Mouse (Mus musculus): ENCODE data around the gene Lipt2. TPM values are rescaled to one million over a fixed set of nuclear protein-coding genes. Genes with fewer than 3 reads are reported as not detected.

The Lipt2 gene
- polyA plus RNA-seq, 1 experiment: 3.6 TPM

DNA sequence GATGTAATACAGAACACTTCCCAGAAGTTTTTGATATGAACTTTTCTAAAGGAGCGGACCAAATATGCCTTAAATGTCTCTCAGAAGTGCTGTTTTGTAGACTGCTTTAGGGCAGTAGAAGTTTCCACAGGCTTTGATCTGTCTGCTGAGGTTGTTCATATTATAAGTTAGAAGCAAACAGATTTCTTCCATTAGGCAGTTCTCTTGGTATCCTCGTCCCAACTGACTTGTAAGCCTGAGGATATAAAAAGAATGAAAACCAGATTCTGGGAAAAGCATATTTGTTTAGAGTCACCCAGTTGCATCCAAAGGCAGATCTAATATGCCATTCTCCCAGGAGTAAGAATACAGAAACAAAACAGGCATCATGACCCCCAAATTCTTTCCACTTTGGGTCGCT, 42.1 kb downstream of the Lipt2 start:
- no peaks in the 10 kb centered on the region for H3K36me3 ChIP-seq (ENCODE audit: control insufficient read depth, insufficient read depth, low read length)
- no peak for DNase-seq
- no peaks in the 10 kb centered on the region for H3K27me3 ChIP-seq (replicated peaks; ENCODE audit: control insufficient read depth, insufficient read depth, low read length)
- TF ChIP-seq POLR2A (IDR thresholded peaks at IDR 0.05; ENCODE audit: low read depth, low read length) (no peak), CTCF (conservative IDR thresholded peaks at IDR 0.05; ENCODE audit: insufficient read depth, insufficient read length, low read depth, low read length) (no peak)
- WGBS: 89% methylated on average over 3 of the region's 3 CpGs
- H3K4me1 ChIP-seq (ENCODE audit: control insufficient read depth, insufficient read depth, low read length): no peaks in the 10 kb centered on the region
- no peak overlapping the region for H3K4me3 ChIP-seq (ENCODE audit: insufficient read depth, low read depth, low read length)
- no peak overlapping the region for H3K27ac ChIP-seq (ENCODE audit: insufficient read depth, low read depth, low read length)

GRCm38 (mm10) chr7:100203616-100204015, 44.5 kb downstream of the Lipt2 start:
- Histone ChIP-seq H3K27ac (ENCODE audit: insufficient read depth, low read depth, low read length) (no peak overlapping the region), H3K36me3 (ENCODE audit: control insufficient read depth, insufficient read depth, low read length) (no peaks in the 10 kb centered on the region), H3K4me1 (ENCODE audit: control insufficient read depth, insufficient read depth, low read length) (no peaks in the 10 kb centered on the region), H3K4me3 (ENCODE audit: insufficient read depth, low read depth, low read length) (no peak overlapping the region), H3K27me3 (replicated peaks; ENCODE audit: control insufficient read depth, insufficient read depth, low read length) (no peaks in the 10 kb centered on the region)
- no peak for DNase-seq
- no peak for TF ChIP-seq POLR2A (IDR thresholded peaks at IDR 0.05; ENCODE audit: low read depth, low read length)
- 56% methylated on average over 3 of the region's 3 CpGs for WGBS

- Histone ChIP-seq H3K36me3 (ENCODE audit: control insufficient read depth, insufficient read depth, low read length) (no peaks in the 10 kb centered on the region), H3K4me1 (ENCODE audit: control insufficient read depth, insufficient read depth, low read length) (no peaks in the 10 kb centered on the region), H3K27me3 (replicated peaks; ENCODE audit: control insufficient read depth, insufficient read depth, low read length) (no peaks in the 10 kb centered on the region), H3K4me3 (ENCODE audit: insufficient read depth, low read depth, low read length) (no peak overlapping the region), H3K27ac (ENCODE audit: insufficient read depth, low read depth, low read length) (no peak overlapping the region)
- no peak for DNase-seq
- 59% methylated on average over 6 of the region's 6 CpGs for WGBS
- TF ChIP-seq POLR2A (IDR thresholded peaks at IDR 0.05; ENCODE audit: low read depth, low read length): no peak
- no peak for TF ChIP-seq CTCF (conservative IDR thresholded peaks at IDR 0.05; ENCODE audit: insufficient read depth, insufficient read length, low read depth, low read length)
Measured at GRCm38 (mm10) chr7:100204871-100205270, 45.8 kb downstream of the Lipt2 start.

DNA sequence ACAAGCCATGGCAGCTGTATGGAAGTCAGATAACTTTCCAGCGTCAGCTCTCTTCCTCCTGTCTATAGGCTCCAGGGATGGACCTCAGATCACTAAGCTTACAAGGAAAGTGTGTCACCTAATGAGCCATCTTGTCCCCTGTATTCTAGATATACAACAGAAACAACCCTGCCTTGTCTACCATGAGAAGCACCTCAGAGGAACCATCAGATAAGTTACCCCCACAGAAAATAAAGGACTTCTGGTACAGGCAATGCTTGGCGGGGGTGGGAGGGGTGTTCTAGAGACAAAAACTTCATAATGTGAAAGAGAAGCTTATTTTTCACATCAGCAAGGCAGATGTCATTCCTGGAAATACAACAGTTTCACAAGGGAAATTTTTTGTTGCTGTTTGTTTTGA, 47.1 kb downstream of the Lipt2 start:
- no peaks in the 10 kb centered on the region for H3K27me3 ChIP-seq (replicated peaks; ENCODE audit: control insufficient read depth, insufficient read depth, low read length)
- WGBS: 94% methylated on average over 2 of the region's 2 CpGs

DNA sequence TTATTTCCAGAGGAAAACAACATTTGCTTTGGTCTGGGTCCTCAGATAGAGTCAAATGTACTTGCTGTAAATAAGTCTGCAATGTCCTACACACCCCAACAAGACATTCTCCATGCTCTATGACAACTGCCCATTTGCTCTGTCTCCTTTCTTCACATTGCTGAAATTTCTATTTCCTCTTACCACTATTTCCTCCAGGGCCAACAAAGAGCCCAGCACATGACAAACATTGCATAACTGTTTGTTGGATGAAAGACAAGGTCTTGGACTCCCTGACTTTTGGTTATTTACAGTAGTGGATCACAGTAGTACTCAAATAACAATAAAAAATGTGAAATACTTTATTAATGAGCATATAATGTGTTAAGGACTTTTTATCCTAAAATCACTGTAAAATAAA, 48.8 kb downstream of the Lipt2 start:
- Histone ChIP-seq H3K36me3 (ENCODE audit: control insufficient read depth, insufficient read depth, low read length) (no peaks in the 10 kb centered on the region), H3K27me3 (replicated peaks; ENCODE audit: control insufficient read depth, insufficient read depth, low read length) (no peaks in the 10 kb centered on the region), H3K4me3 (ENCODE audit: insufficient read depth, low read depth, low read length) (no peak overlapping the region), H3K27ac (ENCODE audit: insufficient read depth, low read depth, low read length) (no peak overlapping the region), H3K4me1 (ENCODE audit: control insufficient read depth, insufficient read depth, low read length) (no peaks in the 10 kb centered on the region)
- TF ChIP-seq CTCF (conservative IDR thresholded peaks at IDR 0.05; ENCODE audit: insufficient read depth, insufficient read length, low read depth, low read length) (no peak), POLR2A (IDR thresholded peaks at IDR 0.05; ENCODE audit: low read depth, low read length) (no peak)
- peak; percentile 7 for DNase-seq

More for the DNA sequence above, 47.1 kb downstream of the Lipt2 start:
- DNase-seq: no peak
- Histone ChIP-seq H3K36me3 (ENCODE audit: control insufficient read depth, insufficient read depth, low read length) (no peaks in the 10 kb centered on the region), H3K4me3 (ENCODE audit: insufficient read depth, low read depth, low read length) (no peak overlapping the region), H3K4me1 (ENCODE audit: control insufficient read depth, insufficient read depth, low read length) (no peaks in the 10 kb centered on the region), H3K27ac (ENCODE audit: insufficient read depth, low read depth, low read length) (no peak overlapping the region)
- TF ChIP-seq POLR2A (IDR thresholded peaks at IDR 0.05; ENCODE audit: low read depth, low read length): no peak

Other genes with a start within 250 kb of the Lipt2 start
- 5.6 and 5.7 TPM in 2 replicates for gene Rnf169, start 178.8 kb upstream of the Lipt2 start, polyA plus RNA-seq (2012; rRNA removed)
- 0.23 and 0.36 TPM in 2 replicates for gene Chrdl2, start 153.1 kb upstream of the Lipt2 start, polyA plus RNA-seq (2012; rRNA removed)
- 8.1 and 9.6 TPM in 2 replicates for gene Pold3, start 37.7 kb upstream of the Lipt2 start, polyA plus RNA-seq (2012; rRNA removed)
- gene Kcne3, start 17.2 kb downstream of the Lipt2 start, polyA plus RNA-seq (2012; rRNA removed): 2.0 and 3.3 TPM in 2 replicates
- 1.5 TPM in 2 replicates for gene Pgm2l1, start 68.1 kb downstream of the Lipt2 start, polyA plus RNA-seq (2012; rRNA removed)
- gene P4ha3, start 126.2 kb downstream of the Lipt2 start, polyA plus RNA-seq (2012; rRNA removed): 0.19 and 0.22 TPM in 2 replicates
- 16.7 and 16.8 TPM in 2 replicates for gene C2cd3, start 213.0 kb downstream of the Lipt2 start, polyA plus RNA-seq (2012; rRNA removed)
- gene Ppme1, start 213.0 kb downstream of the Lipt2 start, polyA plus RNA-seq (2012; rRNA removed): 94.0 and 100 TPM in 2 replicates

Data from kidney, adult 2 months (tissue).